In the genomic region with DNA sequence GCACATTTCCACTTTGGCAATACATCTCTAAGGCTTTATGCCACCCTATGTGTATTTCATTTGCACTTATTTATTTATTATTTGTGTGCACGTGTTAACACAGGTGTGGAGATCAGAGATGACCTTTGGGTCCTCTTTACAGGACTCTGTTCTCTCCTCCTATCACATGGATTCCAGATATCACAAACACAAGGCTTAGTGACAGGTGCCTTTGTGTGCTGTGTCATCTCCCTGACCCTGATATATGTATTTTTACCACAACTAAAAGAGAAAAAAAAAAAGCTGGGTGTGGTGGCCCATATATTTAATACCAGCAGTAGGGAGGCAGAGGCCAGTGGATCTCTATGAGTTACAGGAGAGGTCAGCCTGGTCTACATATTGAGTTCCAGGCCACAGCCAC, we compare ENCODE assay signal across 11 mouse cellular contexts. TPM values are rescaled to one million over a fixed set of nuclear protein-coding genes. Genes with fewer than 3 reads are reported as not detected.
DNase-seq lines count a peak whose midpoint lies in the region; ATAC-seq and TF ChIP-seq lines count a peak whose summit lies in the region.
"Had no signal": no experiment of that assay in that cellular context is flagged by ENCODE, and none has a peak within 500 bp of the region (broad histone marks: within the 10 kb centered on the region; RNA-seq: fewer than 3 reads in every experiment).

No protein-coding gene starts in this region.

- H3K4me1 ChIP-seq in heart, embryonic 10.5 days, result peaks cover 20% of the 10 kb centered on the region
- peaks cover 32% of the 10 kb centered on the region for H3K4me1 ChIP-seq in E14TG2a.4 (replicated peaks; ENCODE audit: low read depth, low read length)
- H3K4me1 ChIP-seq in hindbrain, embryonic 10.5 days (replicated peaks), result peaks cover 22% of the 10 kb centered on the region
- H3K4me1 ChIP-seq in liver, embryonic 16.5 days (ENCODE audit: control insufficient read depth, low read depth, low read length), result peaks cover 19% of the 10 kb centered on the region

- H3K27ac ChIP-seq in heart, embryonic 10.5 days, result peak overlapping the region; percentile 92
- peak overlapping the region; percentile 95 for H3K27ac ChIP-seq in hindbrain, embryonic 10.5 days
- no peak overlapping the region for H3K27ac ChIP-seq in liver, embryonic 16.5 days (ENCODE audit: low read length)

- no peak for DNase-seq in heart, embryonic 10.5 days (ENCODE audit: low spot score)
- no peak for DNase-seq in heart, postnatal 36 days
- no peak for DNase-seq in hindbrain, embryonic 10.5 days (ENCODE audit: low spot score)
- DNase-seq in urinary bladder, adult 2 months (ENCODE audit: low spot score), result no peak
- no peak for DNase-seq in adrenal gland, adult (ENCODE audit: inconsistent age in 2 of 2, low spot score in 1 of 2)
- DNase-seq in frontal cortex, postnatal 25 days (ENCODE audit: low spot score in 2 of 2), result no peak

- no peak for TF ChIP-seq CTCF in E14TG2a.4 (conservative IDR thresholded peaks at IDR 0.05; ENCODE audit: low read length)

- H3K27me3 ChIP-seq in heart, embryonic 10.5 days (ENCODE audit: insufficient read depth, poor library complexity, severe bottlenecking), result no peaks in the 10 kb centered on the region
- H3K27me3 ChIP-seq in E14TG2a.4 (ENCODE audit: insufficient read depth, low read length), result no peaks in the 10 kb centered on the region
- H3K27me3 ChIP-seq in hindbrain, embryonic 10.5 days (ENCODE audit: insufficient read depth, poor library complexity, severe bottlenecking), result no peaks in the 10 kb centered on the region
- no peaks in the 10 kb centered on the region for H3K27me3 ChIP-seq in liver, embryonic 16.5 days (ENCODE audit: control insufficient read depth, insufficient read depth, low read depth, low read length)

- ATAC-seq in liver, embryonic 16.5 days (ENCODE audit: low read depth), result no peak

- WGBS in heart, embryonic 10.5 days, result 63% methylated on average over 1 of the region's 1 CpGs
- 72% methylated on average over 1 of the region's 1 CpGs for WGBS in hindbrain, embryonic 10.5 days
- 37% methylated on average over 1 of the region's 1 CpGs for WGBS in liver, embryonic 16.5 days (ENCODE audit: insufficient replicate concordance)

- H3K36me3 ChIP-seq in heart, embryonic 10.5 days, result no peaks in the 10 kb centered on the region
- H3K36me3 ChIP-seq in E14TG2a.4 (ENCODE audit: insufficient read depth, low read length), result no peaks in the 10 kb centered on the region
- H3K36me3 ChIP-seq in hindbrain, embryonic 10.5 days, result no peaks in the 10 kb centered on the region
- H3K36me3 ChIP-seq in liver, embryonic 16.5 days (ENCODE audit: control insufficient read depth, insufficient read depth), result no peaks in the 10 kb centered on the region

- no peak overlapping the region for H3K9ac ChIP-seq in liver, embryonic 16.5 days (ENCODE audit: low read depth, low read length)

- H3K4me2 ChIP-seq in liver, embryonic 16.5 days (ENCODE audit: low read depth, low read length), result peak overlapping the region; percentile 70; the same call in 1 of the 2 replicates

- no peaks in the 10 kb centered on the region for H3K9me3 ChIP-seq in heart, embryonic 10.5 days
- no peaks in the 10 kb centered on the region for H3K9me3 ChIP-seq in E14TG2a.4 (ENCODE audit: low read length)
- no peaks in the 10 kb centered on the region for H3K9me3 ChIP-seq in hindbrain, embryonic 10.5 days
- H3K9me3 ChIP-seq in liver, embryonic 16.5 days (replicated peaks; ENCODE audit: control insufficient read depth, low read length), result no peaks in the 10 kb centered on the region

- H3K4me3 ChIP-seq in heart, embryonic 10.5 days, result no peak overlapping the region; the same call in 1 of the 2 replicates
- peak overlapping the region; percentile 73 for H3K4me3 ChIP-seq in E14TG2a.4 (replicated peaks; ENCODE audit: low read length)
- H3K4me3 ChIP-seq in hindbrain, embryonic 10.5 days, result no peak overlapping the region; the same call in 1 of the 2 replicates
- no peak overlapping the region for H3K4me3 ChIP-seq in liver, embryonic 16.5 days (ENCODE audit: low read depth, low read length)

- intact Hi-C loops in heart, postnatal 36 days (cut with DNase I), result loop anchor here (10.0 kb wide), 1 partner anchor 300 kb away; no protein-coding TSS in a partner anchor

RNA-seq across cellular contexts. Expression of gene Rbp7, which starts 10.3 kb away (rescaled TPM):
- 0.67 and 1.3 TPM in 2 replicates for polyA plus RNA-seq in heart, embryonic 10.5 days (2016; fragmentation: Nextera tagmentation; extraction: Ambion mirVana)
- 10 to 100 TPM; 76.3 to 81.1 TPM for total RNA-seq in heart, postnatal 36 days (2021)
- not detected in 2 replicates for polyA plus RNA-seq in hindbrain, embryonic 10.5 days (2016; fragmentation: Nextera tagmentation; extraction: Ambion mirVana)
- polyA plus RNA-seq in liver, embryonic 16.5 days (2015; fragmentation: Nextera tagmentation; extraction: Ambion mirVana), result 0.14 TPM in 1 of 2 replicates, not detected in the other
- polyA plus RNA-seq in urinary bladder, adult 2 months (2012; rRNA removed), result 1.5 and 1.9 TPM in 2 replicates
- total RNA-seq: layer of hippocampus, adult 8-10 months; monocyte, adult 5-6 weeks had no signal

RNA-seq across cellular contexts. Expression of gene Ube4b, which starts 17.9 kb away (rescaled TPM):
- 57.1 and 62.9 TPM in 2 replicates for polyA plus RNA-seq in heart, embryonic 10.5 days (2016; fragmentation: Nextera tagmentation; extraction: Ambion mirVana)
- total RNA-seq in heart, postnatal 36 days (2021), result 10 to 100 TPM; 48.6 to 50.6 TPM
- 59.8 and 65.6 TPM in 2 replicates for polyA plus RNA-seq in hindbrain, embryonic 10.5 days (2016; fragmentation: Nextera tagmentation; extraction: Ambion mirVana)
- polyA plus RNA-seq in liver, embryonic 16.5 days (2015; fragmentation: Nextera tagmentation; extraction: Ambion mirVana), result 9.2 and 10.3 TPM in 2 replicates
- polyA plus RNA-seq in urinary bladder, adult 2 months (2012; rRNA removed), result 38.3 and 54.1 TPM in 2 replicates

RNA-seq across cellular contexts. Expression of gene Tmem274, which starts 32.7 kb away (rescaled TPM):
- polyA plus RNA-seq in heart, embryonic 10.5 days (2016; fragmentation: Nextera tagmentation; extraction: Ambion mirVana), result 0.30 and 0.49 TPM in 2 replicates
- total RNA-seq in heart, postnatal 36 days (2021), result not detected
- polyA plus RNA-seq in hindbrain, embryonic 10.5 days (2016; fragmentation: Nextera tagmentation; extraction: Ambion mirVana), result 0.44 TPM in 1 of 2 replicates, not detected in the other
- polyA plus RNA-seq in liver, embryonic 16.5 days (2015; fragmentation: Nextera tagmentation; extraction: Ambion mirVana), result 0.14 TPM in 1 of 2 replicates, not detected in the other
- polyA plus RNA-seq in urinary bladder, adult 2 months (2012; rRNA removed), result not detected in 2 replicates
- total RNA-seq: gastrocnemius, postnatal 36 days; layer of hippocampus, adult 8-10 months; monocyte, adult 5-6 weeks had no signal

RNA-seq across cellular contexts. Expression of gene Nmnat1, which starts 40.5 kb away (rescaled TPM):
- 15.9 and 16.9 TPM in 2 replicates for polyA plus RNA-seq in heart, embryonic 10.5 days (2016; fragmentation: Nextera tagmentation; extraction: Ambion mirVana)
- total RNA-seq in heart, postnatal 36 days (2021), result 10 to 100 TPM; 29.5 to 30.7 TPM
- 17.0 TPM in 2 replicates for polyA plus RNA-seq in hindbrain, embryonic 10.5 days (2016; fragmentation: Nextera tagmentation; extraction: Ambion mirVana)
- 4.7 and 5.2 TPM in 2 replicates for polyA plus RNA-seq in liver, embryonic 16.5 days (2015; fragmentation: Nextera tagmentation; extraction: Ambion mirVana)
- 11.6 and 11.8 TPM in 2 replicates for polyA plus RNA-seq in urinary bladder, adult 2 months (2012; rRNA removed)

RNA-seq across cellular contexts. Expression of gene Lzic, which starts 40.6 kb away (rescaled TPM):
- 38.1 and 46.4 TPM in 2 replicates for polyA plus RNA-seq in heart, embryonic 10.5 days (2016; fragmentation: Nextera tagmentation; extraction: Ambion mirVana)
- 10 to 100 TPM; 57.5 to 69.1 TPM for total RNA-seq in heart, postnatal 36 days (2021)
- 49.0 and 50.9 TPM in 2 replicates for polyA plus RNA-seq in hindbrain, embryonic 10.5 days (2016; fragmentation: Nextera tagmentation; extraction: Ambion mirVana)
- polyA plus RNA-seq in liver, embryonic 16.5 days (2015; fragmentation: Nextera tagmentation; extraction: Ambion mirVana), result 9.1 and 9.7 TPM in 2 replicates
- polyA plus RNA-seq in urinary bladder, adult 2 months (2012; rRNA removed), result 16.8 and 19.0 TPM in 2 replicates
